23 mouse cellular contexts compared by ENCODE assay signal in the genomic region with DNA sequence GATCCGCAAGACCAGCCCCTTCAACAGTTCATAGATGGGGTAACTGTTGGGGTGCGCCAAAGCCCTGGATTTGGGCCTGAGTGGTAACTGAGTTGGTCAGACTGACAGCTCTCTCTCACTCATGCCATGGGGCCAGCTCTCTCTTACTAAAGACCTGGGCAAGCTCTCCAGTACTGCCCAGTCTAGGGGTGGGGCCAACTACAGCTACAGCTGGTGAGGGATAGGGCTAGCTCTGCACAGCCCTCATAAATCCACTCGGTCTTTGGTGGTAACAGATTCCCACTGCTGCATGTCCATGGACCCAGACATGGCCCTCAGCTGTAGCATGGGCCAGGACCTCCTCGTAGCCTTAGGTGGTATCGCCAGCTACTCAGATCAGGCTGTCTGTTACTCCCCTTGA.
"Had no signal": no experiment of that assay in that cellular context is flagged by ENCODE, and none has a peak within 500 bp of the region (broad histone marks: within the 10 kb centered on the region; RNA-seq: fewer than 3 reads in every experiment).

No protein-coding gene starts in this region.

- H3K9ac ChIP-seq: kidney, embryonic 15.5 days; limb, embryonic 13.5 days; liver, embryonic 13.5 days; liver, postnatal 0 days; lung, embryonic 14.5 days; midbrain, embryonic 12.5 days; neural tube, embryonic 13.5 days had no signal

- H3K27me3 ChIP-seq: kidney, embryonic 15.5 days; limb, embryonic 13.5 days; liver, embryonic 13.5 days; midbrain, embryonic 12.5 days; neural tube, embryonic 13.5 days had no signal

- H3K4me2 ChIP-seq: kidney, embryonic 15.5 days; limb, embryonic 13.5 days; liver, embryonic 13.5 days; lung, embryonic 14.5 days; midbrain, embryonic 12.5 days; neural tube, embryonic 13.5 days had no signal

- ATAC-seq: intestine, embryonic 16.5 days; liver, postnatal 0 days; midbrain, embryonic 16.5 days had no signal

- H3K4me3 ChIP-seq: kidney, embryonic 15.5 days; layer of hippocampus, adult 2 months; limb, embryonic 10.5 days; limb, embryonic 13.5 days; liver, embryonic 13.5 days; midbrain, embryonic 12.5 days; myocyte; neural tube, embryonic 13.5 days had no signal

- H3K9me3 ChIP-seq: kidney, embryonic 15.5 days; limb, embryonic 10.5 days; limb, embryonic 13.5 days; liver, embryonic 13.5 days; midbrain, embryonic 12.5 days; neural tube, embryonic 13.5 days had no signal

- DNase-seq: kidney, adult 18-20 months; kidney, postnatal 25 days; layer of hippocampus, adult 9-11 months; liver, embryonic 13.5 days; liver, postnatal 0 days; lung, embryonic 14.5 days; lung, postnatal 10 days; lung, postnatal 4 days; retina, postnatal 1 day; right cerebral cortex, postnatal 25 days; spleen, adult 18-20 months; thymus, adult 2 months; thymus, postnatal 14 days; thymus, postnatal 4 days had no signal

- H3K4me1 ChIP-seq: kidney, embryonic 15.5 days; limb, embryonic 10.5 days; limb, embryonic 13.5 days; liver, embryonic 13.5 days; midbrain, embryonic 12.5 days; neural tube, embryonic 13.5 days had no signal

- H3K27ac ChIP-seq: kidney, embryonic 15.5 days; layer of hippocampus, adult 2 months; limb, embryonic 10.5 days; limb, embryonic 13.5 days; liver, embryonic 13.5 days; midbrain, embryonic 12.5 days; neural tube, embryonic 13.5 days had no signal
